Mouse (Mus musculus): ENCODE results near the gene Dnajb2.
"Not testable (repeated sequence)": the region's sequence is repeated elsewhere in the genome, so short reads cannot be mapped to it uniquely, and the experiment has no call there.

Dnajb2 gene

GRCm38 (mm10) chr1:75219078-75219477 lies 17.1 kb upstream of the Dnajb2 start:
- DNase-seq: peak; percentile 95

- DNase-seq: no peak
These were observed 16.7 kb upstream of the Dnajb2 start, which contains the start of gene Tuba4a for GRCm38 (mm10) chr1:75219531-75219930. Gene Tuba4a (minus strand): TSS chr1:75219865.

DNA sequence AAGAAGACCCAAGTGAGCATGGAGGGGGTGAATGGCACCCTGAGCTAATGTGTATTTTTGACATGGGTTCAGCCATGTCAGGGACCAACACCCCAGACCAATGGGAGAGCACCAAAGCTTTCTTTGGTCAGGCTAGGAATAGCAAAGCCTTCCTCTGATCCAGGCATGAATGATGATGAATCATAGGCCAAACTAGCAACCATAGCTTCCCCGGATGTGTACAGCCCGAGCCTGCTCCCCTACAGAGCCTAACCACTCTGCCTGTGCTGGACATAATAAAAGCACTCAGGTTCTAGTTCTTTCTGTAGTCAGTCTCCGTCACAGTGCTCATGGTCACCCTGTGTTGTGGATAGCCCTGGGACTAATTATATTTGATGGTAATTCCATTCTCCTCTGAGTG lies 14.7 kb upstream of the Dnajb2 start:
- no peak for DNase-seq

DNA sequence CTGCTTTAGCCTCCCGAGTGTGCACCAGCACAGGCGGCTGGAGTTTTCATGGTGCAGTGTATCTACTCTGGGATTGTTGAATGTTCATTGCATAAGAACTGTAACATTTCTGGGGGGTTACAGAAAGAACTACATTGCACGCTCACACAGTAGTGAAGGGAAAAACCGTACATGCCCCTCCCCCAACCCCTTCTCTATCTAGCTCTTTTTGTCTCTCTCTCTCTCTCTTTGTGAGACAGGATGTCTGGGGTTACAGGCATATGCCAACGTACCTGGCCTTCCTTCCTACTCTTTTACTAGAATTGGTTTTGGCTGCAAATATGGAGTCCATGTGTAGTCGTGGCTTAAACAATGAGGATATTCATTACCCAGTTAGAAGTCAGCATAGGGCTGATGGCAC lies 13.3 kb upstream of the Dnajb2 start:
- no peak for DNase-seq

GRCm38 (mm10) chr1:75223532-75223931 lies 12.7 kb upstream of the Dnajb2 start:
- DNase-seq: no peak

DNA sequence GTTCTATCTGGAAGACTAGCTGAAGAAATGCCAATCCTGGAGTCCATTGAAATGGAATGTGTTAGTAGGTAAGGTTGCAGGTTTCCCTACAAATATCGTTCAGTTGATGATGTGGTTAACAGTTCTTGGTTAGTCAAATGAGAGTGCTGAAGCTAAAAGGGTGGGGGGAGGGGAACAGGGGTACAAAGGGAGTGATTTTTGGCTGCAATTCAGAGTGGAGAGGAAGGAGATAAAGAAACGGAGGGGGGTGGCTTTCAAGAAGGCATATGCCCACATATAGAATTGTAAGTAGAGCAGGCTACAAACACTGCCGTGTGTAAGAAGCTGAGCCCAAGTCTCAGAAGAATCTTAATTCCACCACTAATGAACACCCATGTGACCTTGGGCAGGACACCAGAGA lies 10.7 kb upstream of the Dnajb2 start:
- DNase-seq: no peak

- DNase-seq: no peak
These were observed 10.1 kb upstream of the Dnajb2 start for GRCm38 (mm10) chr1:75226138-75226537.

DNA sequence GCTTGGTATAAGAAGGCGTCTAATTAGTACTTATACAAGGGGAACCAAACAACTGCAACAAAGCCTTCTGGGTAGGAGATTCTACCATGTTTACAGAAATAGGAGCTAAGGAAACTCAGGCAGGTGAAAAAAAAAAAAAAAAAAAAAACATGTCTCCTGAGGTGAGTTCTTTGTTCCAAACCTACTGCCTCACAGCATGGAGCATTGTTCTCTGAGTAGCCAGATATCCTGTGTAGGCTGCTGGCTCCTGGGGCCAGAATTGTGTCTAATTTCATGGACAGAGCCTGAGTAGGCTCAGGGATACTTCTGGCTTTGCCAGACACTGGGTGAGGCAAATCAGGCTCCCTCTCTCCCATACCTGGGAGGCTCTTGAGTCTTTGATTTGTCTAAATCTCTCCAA lies 8.6 kb upstream of the Dnajb2 start:
- DNase-seq: no peak

- no peak for DNase-seq
These were observed 7.0 kb upstream of the Dnajb2 start for GRCm38 (mm10) chr1:75229158-75229557.

DNA sequence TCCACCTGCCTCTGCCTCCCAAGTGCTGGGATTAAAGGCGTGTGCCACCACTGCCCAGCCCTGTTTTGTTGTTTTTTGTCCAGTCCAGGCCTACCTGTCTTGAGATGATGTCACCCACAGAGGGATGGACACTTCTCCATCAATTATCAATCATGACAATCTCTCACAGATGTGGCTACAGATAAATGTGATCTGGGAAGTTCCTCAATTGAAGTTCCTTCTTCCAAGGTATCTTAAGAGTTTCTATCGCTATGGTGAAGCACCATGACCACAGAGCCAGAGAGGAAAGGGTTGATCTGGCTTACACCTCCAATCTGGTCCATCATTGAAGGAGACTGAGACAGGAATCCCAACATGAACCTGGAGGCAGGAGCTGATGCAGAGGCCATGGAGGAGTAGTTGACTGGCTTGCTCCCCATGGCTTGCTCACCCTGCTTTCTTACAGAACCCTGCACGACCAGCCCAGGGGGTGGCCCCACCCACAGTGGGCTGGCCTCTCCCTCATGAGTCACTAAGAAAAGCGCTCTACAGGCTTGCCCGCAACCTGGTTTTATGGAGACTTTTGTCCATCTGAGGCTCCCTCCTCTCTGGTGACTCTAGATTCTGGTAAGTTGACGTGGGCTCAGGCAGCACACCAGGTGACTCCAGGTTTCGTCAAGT lies 5.7 kb upstream of the Dnajb2 start:
- DNase-seq: no peak

GRCm38 (mm10) chr1:75231224-75231623 lies 5.0 kb upstream of the Dnajb2 start:
- DNase-seq: no peak

GRCm38 (mm10) chr1:75231664-75232152 lies 4.5 kb upstream of the Dnajb2 start, which contains the start of gene A630095N17Rik:
Gene A630095N17Rik (minus strand): TSS chr1:75232102.
- DNase-seq: no peak

DNA sequence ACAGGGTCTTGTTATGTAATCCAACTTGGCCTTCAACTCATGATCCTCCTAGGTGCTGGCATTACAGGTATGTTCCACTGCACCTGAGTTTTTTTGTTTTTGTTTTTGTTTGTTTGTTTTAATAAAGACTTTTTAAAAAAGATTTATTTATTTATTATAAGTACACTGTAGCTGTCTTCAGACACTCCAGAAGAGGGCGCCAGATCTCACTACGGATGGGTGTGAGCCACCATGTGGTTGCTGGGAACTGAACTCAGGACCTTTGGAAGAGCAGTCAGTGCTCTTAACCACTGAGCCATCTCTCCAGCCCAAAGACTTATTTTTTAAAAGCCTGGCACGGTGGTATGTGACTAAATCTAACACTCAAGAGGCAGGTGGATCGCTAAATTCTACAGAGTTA lies 3.7 kb upstream of the Dnajb2 start:
- DNase-seq: not testable (repeated sequence)

DNA sequence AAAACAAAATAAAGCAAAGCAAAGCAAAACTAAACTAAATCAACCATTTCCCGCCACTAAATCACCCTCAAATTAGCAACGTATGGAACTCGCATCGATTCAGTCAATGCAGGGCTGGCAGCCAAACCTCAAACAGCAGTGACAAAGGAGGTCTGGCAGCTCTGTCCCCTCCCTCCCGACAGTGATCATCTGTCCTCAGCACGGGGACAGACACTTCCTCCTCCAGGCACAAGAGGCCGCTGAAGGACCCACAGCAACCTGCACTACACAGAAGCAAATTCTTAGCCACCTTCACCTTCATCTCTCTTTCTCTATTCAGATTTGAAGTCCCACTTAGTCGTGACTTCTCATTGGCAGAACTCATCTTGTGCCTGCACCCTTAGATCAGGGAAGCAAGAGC lies 1.6 kb upstream of the Dnajb2 start:
- peak; percentile 79 for DNase-seq

DNA sequence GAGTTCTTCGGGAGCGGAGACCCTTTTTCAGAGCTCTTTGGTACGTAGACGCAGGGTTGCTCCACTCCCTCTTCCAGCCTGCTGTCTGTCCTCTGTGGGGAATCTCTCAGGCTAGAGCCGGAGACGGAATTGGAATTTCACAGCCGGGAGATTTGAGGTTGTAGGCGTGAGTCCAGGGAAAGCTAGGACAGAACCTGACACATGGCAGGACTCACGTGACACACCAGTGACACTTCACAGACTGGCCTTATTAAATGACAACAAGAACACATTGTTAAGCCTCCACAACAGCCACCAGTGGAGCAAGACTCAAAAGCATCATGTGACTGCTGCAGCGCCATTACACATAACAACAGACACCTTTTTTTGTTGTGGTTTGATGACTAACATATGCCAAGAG lies 3.4 kb downstream of the Dnajb2 start:
- DNase-seq: no peak

DNA sequence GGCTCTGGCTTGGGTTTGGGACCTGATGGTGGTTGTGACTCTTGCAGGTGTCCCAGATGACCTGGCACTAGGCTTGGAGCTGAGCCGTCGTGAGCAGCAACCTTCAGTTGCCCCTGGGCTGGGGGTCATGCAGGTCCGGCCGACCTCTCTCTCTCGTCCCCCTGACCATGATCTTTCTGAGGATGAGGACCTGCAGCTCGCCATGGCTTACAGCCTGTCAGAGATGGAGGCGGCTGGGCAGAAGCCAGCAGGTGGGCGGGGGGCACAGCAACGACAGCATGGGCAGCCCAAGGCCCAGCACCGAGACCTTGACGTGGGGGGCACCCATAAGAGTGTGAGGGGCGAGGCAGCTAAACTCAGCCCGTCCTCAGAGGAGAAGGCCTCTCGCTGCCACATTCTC lies 7.2 kb downstream of the Dnajb2 start:
- DNase-seq: no peak

GRCm38 (mm10) chr1:75244175-75244826 lies 8.1 kb downstream of the Dnajb2 start:
- DNase-seq: no peak

GRCm38 (mm10) chr1:75244836-75245235 lies 8.6 kb downstream of the Dnajb2 start:
- DNase-seq: peak; percentile 68

GRCm38 (mm10) chr1:75247071-75247930 lies 11.1 kb downstream of the Dnajb2 start:
- DNase-seq: no peak

- DNase-seq: no peak
These were observed 12.0 kb downstream of the Dnajb2 start for GRCm38 (mm10) chr1:75248041-75248772.

DNA sequence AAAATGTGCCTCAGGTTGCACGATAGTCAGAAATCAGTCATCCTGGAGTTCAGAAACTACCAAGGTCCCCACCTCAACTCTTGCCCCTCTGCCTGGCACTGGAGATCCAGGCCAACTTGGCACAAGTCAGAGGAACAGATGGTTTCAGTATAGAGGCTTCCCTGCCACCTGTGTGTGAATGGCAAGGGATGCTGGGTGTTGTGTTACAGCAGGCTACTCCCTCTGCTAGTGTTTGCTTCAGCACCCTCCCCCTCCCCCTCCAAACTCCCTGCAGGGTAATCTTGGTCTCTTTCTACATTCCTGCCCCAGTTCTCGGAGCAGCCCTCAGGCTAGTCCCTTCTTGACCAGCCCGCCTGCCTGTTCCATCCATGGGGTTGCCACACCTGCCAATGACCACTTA lies 14.3 kb downstream of the Dnajb2 start:
- DNase-seq: no peak

DNA sequence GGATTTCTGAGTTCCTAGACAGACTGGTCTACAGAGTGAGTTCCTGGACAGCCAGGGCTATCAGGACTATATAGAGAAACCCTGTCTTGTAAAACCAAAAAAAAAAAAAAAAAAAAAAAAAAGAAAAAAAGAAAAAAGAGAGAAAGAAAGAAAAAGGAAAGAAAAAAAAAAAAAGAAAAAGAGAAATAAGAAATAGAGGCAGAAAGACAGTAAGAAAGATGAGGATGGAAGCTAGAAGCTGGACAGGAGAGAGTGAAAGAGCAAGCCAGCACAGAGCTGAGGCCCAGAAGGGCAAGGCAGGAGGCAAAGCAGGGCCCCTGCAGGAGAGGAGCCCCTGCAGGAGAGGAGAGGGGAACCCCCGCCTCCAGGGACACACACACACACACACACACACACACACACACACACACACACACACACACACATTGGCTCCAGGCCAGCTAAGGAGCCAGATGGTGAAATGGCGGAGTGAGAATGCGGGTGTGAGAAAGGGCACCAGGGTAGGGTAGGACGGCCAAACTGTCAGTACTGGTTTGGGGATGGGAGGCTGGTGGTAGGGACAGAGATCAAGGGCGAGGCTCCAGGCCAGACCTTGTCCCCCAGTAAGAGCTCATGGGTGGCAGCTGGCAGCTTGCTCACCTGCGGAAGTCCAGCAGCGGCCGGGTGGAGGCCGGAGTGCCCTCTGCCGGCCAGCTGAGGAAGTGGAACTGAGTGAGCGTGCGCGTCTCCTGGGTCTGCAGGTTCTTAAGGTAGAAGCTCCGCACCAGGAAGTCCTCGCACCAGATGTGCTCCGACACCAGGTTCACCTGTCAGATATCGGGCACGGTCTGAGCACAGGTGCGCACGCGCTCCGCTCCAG lies 15.1 kb downstream of the Dnajb2 start:
- DNase-seq: peak; percentile 91
